Mouse (Mus musculus) MEL (cell line): ENCODE data around the gene Hbq1b.

ENCODE experiments used
- CTCF ChIP-seq, 3 experiments: IDR thresholded peaks in 2 of 3; conservative IDR thresholded peaks in 1 of 3; 2 replicates each; pipeline ENCODE4 v1.5.1; 2011 to 2012; ENCODE audit warnings: low read length in 3 of 3, low read depth in 2 of 3, mild to moderate bottlenecking in 2 of 3, improper control_type of control experiment in 1 of 3, inconsistent platforms in 1 of 3, mixed read lengths in 1 of 3, moderate library complexity in 1 of 3; ENCODE audit not compliant: control insufficient read depth in 1 of 3, insufficient read depth in 1 of 3, poor library complexity in 1 of 3, severe bottlenecking in 1 of 3
- ELF1 ChIP-seq: IDR thresholded peaks from 2 replicates; pipeline ENCODE4 v1.6.1; 2014; ENCODE audit warnings: low read depth, mild to moderate bottlenecking, inconsistent platforms, low read length, improper control_type of control experiment, moderate library complexity
- GATA1 ChIP-seq: IDR thresholded peaks from 2 replicates; pipeline ENCODE4 v1.6.1; 2011; ENCODE audit warnings: low read depth, low read length, improper control_type of control experiment
- MAFK ChIP-seq: IDR thresholded peaks from 2 replicates; pipeline ENCODE4 v1.6.1; 2011; ENCODE audit warnings: low read depth, mild to moderate bottlenecking, low read length, improper control_type of control experiment, borderline replicate concordance
- POLR2A ChIP-seq, 2 experiments: IDR thresholded peaks; 2 replicates each; pipeline ENCODE4 v1.6.1; 2011 to 2012; ENCODE audit warnings: low read length in 2 of 2, mild to moderate bottlenecking in 2 of 2, control low read depth in 1 of 2, improper control_type of control experiment in 1 of 2, low read depth in 1 of 2, moderate library complexity in 1 of 2; ENCODE audit not compliant: control insufficient read depth in 1 of 2, insufficient read depth in 1 of 2, poor library complexity in 1 of 2
- POLR2AphosphoS5 ChIP-seq: IDR thresholded peaks from 2 replicates; pipeline ENCODE4 v1.6.1; 2012; ENCODE audit warnings: low read depth, borderline replicate concordance, mild to moderate bottlenecking, inconsistent platforms, low read length, moderate library complexity, mixed read lengths

- TF ChIP-seq POLR2A (IDR thresholded peaks at IDR 0.05; ENCODE audit: control insufficient read depth in 1 of 2, insufficient read depth in 1 of 2, low read depth in 1 of 2, low read length in 2 of 2, poor library complexity in 1 of 2): no peak
- no peak for TF ChIP-seq POLR2AphosphoS5
- TF ChIP-seq CTCF (IDR thresholded peaks at IDR 0.05 in 2 of 3, conservative IDR thresholded peaks at IDR 0.05 in 1 of 3; ENCODE audit: control insufficient read depth in 1 of 3, insufficient read depth in 1 of 3, low read depth in 2 of 3, low read length in 3 of 3, poor library complexity in 1 of 3, severe bottlenecking in 1 of 3): no peak
- no peak for TF ChIP-seq MAFK
- TF ChIP-seq GATA1: no peak
- TF ChIP-seq ELF1: no peak
Measured at GRCm38 (mm10) chr11:32303455-32303854, 16.7 kb downstream of the Hbq1b start.
